Mouse (Mus musculus) cerebellum, adult 2 months (tissue): ENCODE measurements at regions not wholly inside any gene's neighbourhood (a gene's known extent, or its start where the extent isn't known, plus 50 kb on each side); places are given as distances from the start of the nearest gene placed in this dataset.

Experiments
- CTCF ChIP-seq: fragments of 200-500 bp; IDR thresholded peaks from 2 replicates; pipeline ENCODE4 v1.5.1; 2011; ENCODE audit warnings: low read depth, mild to moderate bottlenecking, control low read depth, low read length, moderate library complexity, borderline replicate concordance; ENCODE audit not compliant: insufficient read depth
- POLR2A ChIP-seq: fragments of 200-500 bp; IDR thresholded peaks from 2 replicates; pipeline ENCODE4 v1.6.1; 2011; ENCODE audit warnings: low read length, control low read depth, borderline replicate concordance; ENCODE audit not compliant: insufficient read depth

GRCm38 (mm10) chr4:83931897-83932654 lies 406.7 kb downstream of the Ccdc171 start:
- no peak for TF ChIP-seq CTCF
- TF ChIP-seq POLR2A = no peak
